Mouse (Mus musculus) cortical plate, adult 2 months (tissue): ENCODE data around the gene Prickle2.

Experiments
- CTCF ChIP-seq: fragments of 200-500 bp; IDR thresholded peaks from 2 replicates; pipeline ENCODE4 v1.5.1; 2011; ENCODE audit warnings: mild to moderate bottlenecking, control low read depth, low read length; ENCODE audit not compliant: insufficient read depth; ENCODE audit errors: extremely low read depth
- POLR2A ChIP-seq: fragments of 200-500 bp; IDR thresholded peaks from 2 replicates; pipeline ENCODE4 v1.6.1; 2011; ENCODE audit warnings: mild to moderate bottlenecking, low read length, control low read depth; ENCODE audit not compliant: insufficient read depth; ENCODE audit errors: extremely low read depth

GRCm38 (mm10) chr6:92347278-92348028 is 358.5 kb downstream of the Prickle2 start:
- TF ChIP-seq CTCF, result no peak
- TF ChIP-seq POLR2A, result no peak
